Mouse (Mus musculus) bone marrow macrophage, adult 2 months (primary cell): ENCODE measurements around the gene Zbtb22. TPM values are rescaled to one million over a fixed set of nuclear protein-coding genes. Genes with fewer than 3 reads are reported as not detected.

Source experiments
- H3K27ac ChIP-seq: 2 replicates; pipeline ENCODE4 v1.5.1; 2012; ENCODE audit warnings: low read depth, low read length; ENCODE audit not compliant: insufficient read depth
- H3K4me1 ChIP-seq: 2 replicates; pipeline ENCODE4 v1.6.1; 2012; ENCODE audit warnings: low read length; ENCODE audit not compliant: control insufficient read depth, insufficient read depth
- H3K4me3 ChIP-seq: 2 replicates; pipeline ENCODE4 v1.5.1; 2012; ENCODE audit warnings: mild to moderate bottlenecking, low read length, moderate library complexity; ENCODE audit not compliant: insufficient read depth
- CTCF ChIP-seq: IDR thresholded peaks from 2 replicates; pipeline ENCODE4 v1.5.1; 2012; ENCODE audit warnings: low read depth, mild to moderate bottlenecking, low read length, moderate library complexity
- POLR2A ChIP-seq: IDR thresholded peaks from 2 replicates; pipeline ENCODE4 v1.6.1; 2012; ENCODE audit warnings: mild to moderate bottlenecking, low read depth, low read length, borderline replicate concordance
- polyA plus RNA-seq: library from polyadenylated mRNA; stranded (reverse); fragments of >200 nt; gene quantifications from 2 replicates; pipeline ENCODE4 v1.2.4, GENCODE M21; 2012; ENCODE audit not compliant: missing spikeins, insufficient read depth, insufficient read length

Zbtb22 gene
- polyA plus RNA-seq, 1 experiment: 21.8 TPM

DNA sequence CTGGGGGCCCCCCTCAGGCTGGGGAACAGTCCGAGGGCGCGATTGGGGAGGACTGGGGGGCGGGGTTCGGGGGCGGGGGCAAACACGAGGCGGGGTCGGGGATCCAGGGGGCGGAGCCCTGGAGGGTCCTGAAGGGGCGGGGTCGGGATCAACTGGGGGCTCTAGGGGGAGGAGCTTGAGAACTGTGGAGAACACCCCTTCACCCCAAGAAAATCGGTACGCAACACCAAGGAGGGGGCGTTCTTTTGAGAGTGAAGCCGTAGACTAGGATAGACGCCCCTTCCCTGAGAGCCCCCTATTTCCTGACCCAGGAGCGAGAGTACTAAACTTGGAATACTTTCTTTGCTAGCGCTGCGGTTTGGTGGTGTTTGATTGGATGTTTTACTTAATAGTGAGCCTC, 590 bp downstream of the Zbtb22 start:
- peak overlapping the region; percentile 75 for H3K4me3 ChIP-seq
- peaks cover 7% of the 10 kb centered on the region for H3K4me1 ChIP-seq
- TF ChIP-seq CTCF (no peak), POLR2A (no peak)
- peak overlapping the region; percentile 18; the same call in 1 of the 2 replicates for H3K27ac ChIP-seq

GRCm38 (mm10) chr17:33916847-33917655, 1.3 kb downstream of the Zbtb22 start:
- TF ChIP-seq CTCF (no peak), POLR2A (no peak)
- Histone ChIP-seq H3K4me1 (peaks cover 7% of the 10 kb centered on the region), H3K27ac (no peak overlapping the region), H3K4me3 (peak overlapping the region; percentile 75)

GRCm38 (mm10) chr17:33917656-33918292, 2.1 kb downstream of the Zbtb22 start:
- TF ChIP-seq POLR2A (no peak), CTCF (no peak)
- Histone ChIP-seq H3K4me1 (peaks cover 7% of the 10 kb centered on the region), H3K4me3 (no peak overlapping the region), H3K27ac (no peak overlapping the region)

DNA sequence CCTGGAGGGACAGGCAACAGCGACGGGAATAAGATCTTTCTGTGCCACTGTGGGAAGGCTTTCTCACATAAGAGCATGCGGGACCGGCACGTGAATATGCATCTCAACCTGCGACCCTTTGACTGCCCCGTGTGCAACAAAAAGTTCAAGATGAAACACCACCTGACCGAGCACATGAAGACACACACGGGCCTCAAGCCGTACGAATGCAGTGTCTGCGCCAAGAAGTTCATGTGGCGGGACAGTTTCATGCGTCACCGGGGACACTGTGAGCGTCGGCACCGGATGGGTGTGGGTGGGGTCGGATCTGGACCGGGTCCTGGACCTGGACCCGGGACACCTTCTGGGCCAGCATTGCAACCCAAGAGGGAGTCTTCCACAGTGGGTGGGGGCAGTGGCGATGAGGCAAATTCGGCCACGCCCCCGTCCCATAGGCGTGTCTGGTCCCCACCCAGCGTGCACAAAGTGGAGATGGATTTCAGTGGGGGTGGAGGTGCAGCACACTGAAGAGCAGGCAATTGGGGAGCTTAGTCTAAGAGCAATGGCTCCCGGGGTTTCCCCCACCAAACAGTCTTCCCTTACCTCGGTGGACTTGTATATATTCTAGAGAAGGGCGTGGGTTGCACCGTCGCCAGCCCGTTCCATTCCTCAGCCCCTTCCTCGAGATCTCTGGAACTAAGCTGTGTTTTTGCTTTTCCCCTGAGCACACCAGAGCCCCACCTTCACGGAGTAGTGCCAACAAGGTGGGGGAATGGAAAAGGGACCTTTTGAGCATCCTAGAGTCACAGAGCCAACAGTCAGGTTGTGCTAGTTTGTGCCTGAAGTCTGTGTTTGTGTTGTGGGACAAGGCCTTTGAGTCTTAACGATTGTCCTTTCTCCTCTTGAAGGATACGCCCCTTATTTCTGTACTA, 2.8 kb downstream of the Zbtb22 start:
- TF ChIP-seq CTCF: no peak
- TF ChIP-seq POLR2A: no peak
- Histone ChIP-seq H3K27ac (peak overlapping the region; percentile 70), H3K4me3 (peak overlapping the region; percentile 77), H3K4me1 (peaks cover 7% of the 10 kb centered on the region)

- peak overlapping the region; percentile 70 for H3K27ac ChIP-seq
- no peak for TF ChIP-seq CTCF
- no peak for TF ChIP-seq POLR2A
- H3K4me1 ChIP-seq: peaks cover 7% of the 10 kb centered on the region
- peak overlapping the region; percentile 77 for H3K4me3 ChIP-seq
Measured at GRCm38 (mm10) chr17:33919351-33920281, 3.9 kb downstream of the Zbtb22 start.

DNA sequence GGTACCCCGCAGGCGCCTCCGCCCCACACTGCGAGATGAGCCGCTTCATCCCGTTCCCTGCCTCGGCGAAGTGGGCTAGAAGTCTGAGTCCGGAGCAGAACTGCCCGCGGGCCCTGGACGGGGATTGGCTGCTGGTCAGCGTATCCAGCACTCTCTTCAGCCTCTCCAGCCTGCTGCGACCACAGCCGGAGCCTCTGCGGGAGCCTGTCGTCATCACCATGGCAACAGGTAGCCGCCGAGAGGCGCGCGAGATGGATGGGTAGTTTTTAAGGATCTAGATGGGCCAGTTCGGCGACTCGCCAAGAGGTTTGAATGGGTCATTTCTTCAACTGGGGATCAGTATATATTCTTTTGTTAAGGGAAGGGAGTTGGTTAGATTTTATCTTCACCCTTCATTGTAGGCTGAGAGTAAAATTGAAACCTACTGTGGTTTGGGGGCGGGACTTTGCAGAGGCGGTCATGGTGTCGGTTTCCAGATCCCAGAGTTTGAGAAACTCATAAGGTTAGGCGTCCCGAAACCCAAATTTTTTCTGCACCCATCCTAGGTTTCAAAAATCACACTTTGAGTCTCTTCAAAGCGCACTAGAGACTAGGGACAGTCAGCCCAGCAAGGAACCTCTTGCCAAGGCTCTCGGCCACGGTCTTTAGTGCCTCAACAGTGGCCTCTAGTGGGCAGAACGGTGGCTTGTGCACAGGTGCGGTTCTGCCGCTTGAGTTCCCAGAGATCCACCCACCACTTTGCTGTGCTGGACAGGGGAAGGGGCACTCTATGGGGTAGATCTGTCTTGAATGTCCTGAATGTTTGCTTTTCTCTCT, 4.8 kb downstream of the Zbtb22 start:
- no peak for TF ChIP-seq POLR2A
- TF ChIP-seq CTCF: peak; percentile 76; the same call in 1 of the 2 replicates
- peak overlapping the region; percentile 77 for H3K4me3 ChIP-seq
- peaks cover 5% of the 10 kb centered on the region for H3K4me1 ChIP-seq
- peak overlapping the region; percentile 70 for H3K27ac ChIP-seq

GRCm38 (mm10) chr17:33921361-33921760, 5.7 kb downstream of the Zbtb22 start:
- Histone ChIP-seq H3K4me1 (peaks cover 5% of the 10 kb centered on the region), H3K27ac (no peak overlapping the region), H3K4me3 (no peak overlapping the region)
- TF ChIP-seq CTCF: no peak
- TF ChIP-seq POLR2A: no peak

DNA sequence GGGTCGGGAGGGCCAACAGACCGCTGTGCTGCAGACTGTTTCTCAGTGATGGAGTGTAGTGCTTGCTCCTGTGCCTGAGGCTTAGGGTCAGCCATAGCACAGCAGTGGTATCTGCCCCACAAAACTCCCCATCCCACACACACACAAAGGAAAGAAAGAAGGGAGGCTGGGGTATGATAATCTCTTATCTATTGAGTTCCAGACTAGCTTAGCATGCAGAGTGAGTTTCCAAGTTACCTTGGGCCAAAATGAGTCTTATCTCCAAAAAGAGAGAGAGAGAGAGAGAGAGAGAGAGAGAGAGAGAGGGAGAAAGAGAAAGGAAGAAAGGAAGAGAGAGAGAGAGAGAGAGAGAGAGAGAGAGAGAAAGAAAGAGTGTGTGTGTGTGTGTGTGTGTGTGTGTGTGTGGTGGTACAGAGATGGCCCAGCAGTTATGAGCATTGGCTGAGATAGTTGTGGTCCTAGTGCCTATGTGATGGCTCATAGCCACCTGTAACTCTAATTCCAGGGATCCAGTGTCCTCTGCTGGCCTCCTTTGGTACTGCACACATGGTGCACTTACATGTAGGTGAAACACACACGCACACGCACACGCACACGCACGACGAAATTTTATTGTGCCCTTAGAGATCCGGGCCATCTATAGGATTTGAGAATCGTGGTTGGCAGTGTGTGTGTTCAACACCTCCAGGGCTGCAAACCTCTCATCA, 9.0 kb downstream of the Zbtb22 start:
- no peaks in the 10 kb centered on the region for H3K4me1 ChIP-seq
- no peak overlapping the region for H3K4me3 ChIP-seq
- no peak overlapping the region for H3K27ac ChIP-seq
- TF ChIP-seq POLR2A (no peak), CTCF (no peak)
